ENCODE assay signal across 11 mouse cellular contexts in the genomic region with DNA sequence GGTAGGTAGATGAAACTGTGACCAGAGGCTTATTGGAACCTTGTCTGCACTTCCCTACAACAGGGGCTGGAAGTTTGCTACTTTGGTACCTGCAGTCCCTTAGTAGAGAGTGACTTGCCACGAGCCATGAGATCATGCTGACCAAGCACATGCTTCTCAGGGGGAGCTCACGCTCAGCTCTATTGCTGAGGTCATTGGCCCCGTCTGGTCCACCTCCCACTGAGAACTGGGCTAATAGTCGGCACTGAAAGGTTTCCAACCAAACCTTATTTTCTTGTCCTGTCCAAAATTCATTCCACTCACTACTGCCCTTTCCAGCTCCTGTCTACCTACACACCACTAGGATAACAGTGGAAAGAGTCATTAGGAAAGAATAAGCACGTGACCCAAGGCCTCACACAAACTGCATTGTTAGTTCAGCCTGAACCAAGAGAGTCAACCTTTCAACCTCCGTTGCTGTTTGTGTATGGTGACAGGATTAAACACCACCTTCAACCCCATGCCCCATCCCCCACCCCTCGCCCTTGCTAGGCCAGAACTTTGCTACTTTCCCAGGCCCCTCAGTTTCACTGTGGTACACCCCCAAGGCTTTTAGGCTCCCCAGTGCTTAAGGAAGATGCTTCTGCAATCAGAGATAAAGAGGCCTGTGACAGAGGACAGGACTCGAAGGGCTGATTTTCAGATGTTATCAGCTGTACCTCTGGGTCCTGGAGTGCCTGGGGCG. TPM values are rescaled to one million over a fixed set of nuclear protein-coding genes. Genes with fewer than 3 reads are reported as not detected.
DNase-seq lines count a peak whose midpoint lies in the region; ATAC-seq and TF ChIP-seq lines count a peak whose summit lies in the region.
"Had no signal": no experiment of that assay in that cellular context is flagged by ENCODE, and none has a peak within 500 bp of the region (broad histone marks: within the 10 kb centered on the region; RNA-seq: fewer than 3 reads in every experiment).

No protein-coding gene starts in this region.

- peaks cover 14% of the 10 kb centered on the region for H3K36me3 ChIP-seq in forebrain, embryonic 10.5 days (replicated peaks)
- peaks cover 3% of the 10 kb centered on the region; the same call in 1 of the 2 replicates for H3K36me3 ChIP-seq in forebrain, postnatal 0 days (ENCODE audit: insufficient read depth)
- no peaks in the 10 kb centered on the region for H3K36me3 ChIP-seq in kidney, postnatal 0 days (ENCODE audit: insufficient read depth, low read length)
- peaks cover 8% of the 10 kb centered on the region; the same call in 1 of the 2 replicates for H3K36me3 ChIP-seq in midbrain, embryonic 12.5 days
- H3K36me3 ChIP-seq: lung, embryonic 15.5 days had no signal

- no peak overlapping the region for H3K4me3 ChIP-seq in forebrain, embryonic 10.5 days
- H3K4me3 ChIP-seq in forebrain, postnatal 0 days (ENCODE audit: low read depth, low read length), result no peak overlapping the region
- no peak overlapping the region for H3K4me3 ChIP-seq in kidney, postnatal 0 days (replicated peaks; ENCODE audit: low read depth, low read length)
- H3K4me3 ChIP-seq in midbrain, embryonic 12.5 days, result no peak overlapping the region
- H3K4me3 ChIP-seq: embryonic facial prominence, embryonic 15.5 days; lung, embryonic 15.5 days had no signal

- no peak overlapping the region for H3K9ac ChIP-seq in forebrain, postnatal 0 days
- no peak overlapping the region for H3K9ac ChIP-seq in kidney, postnatal 0 days (ENCODE audit: low read depth, low read length)
- H3K9ac ChIP-seq in midbrain, embryonic 12.5 days (replicated peaks), result no peak overlapping the region
- H3K9ac ChIP-seq: embryonic facial prominence, embryonic 15.5 days; lung, embryonic 15.5 days had no signal

- H3K27ac ChIP-seq in forebrain, embryonic 10.5 days, result 0 out of 2 replicates have a peak overlapping the region, but pooled peaks have one; percentile 11
- H3K27ac ChIP-seq in forebrain, postnatal 0 days (ENCODE audit: low read depth, low read length), result no peak overlapping the region
- H3K27ac ChIP-seq in kidney, postnatal 0 days, result peak overlapping the region; percentile 3; the same call in 1 of the 2 replicates
- no peak overlapping the region for H3K27ac ChIP-seq in midbrain, embryonic 12.5 days (replicated peaks)
- H3K27ac ChIP-seq: embryonic facial prominence, embryonic 15.5 days; lung, embryonic 15.5 days had no signal

- no peak for DNase-seq in forebrain, embryonic 10.5 days (ENCODE audit: extremely low spot score, low spot score)
- DNase-seq in forebrain, postnatal 0 days, result no peak
- DNase-seq in Muller cell, postnatal 12 days (ENCODE audit: inconsistent ontology term), result peak; percentile 9
- DNase-seq in kidney, postnatal 0 days (ENCODE audit: low spot score), result no peak
- no peak for DNase-seq in retina, embryonic 14.5 days (ENCODE audit: low spot score)
- no peak for DNase-seq in urinary bladder, postnatal 36 days (ENCODE audit: low spot score in 2 of 2)
- no peak for DNase-seq in cerebellum, adult 11-12 months
- DNase-seq: gastrocnemius, postnatal 14 days had no signal

- WGBS in forebrain, embryonic 10.5 days, result 27% methylated on average over 9 of the region's 9 CpGs
- 32% methylated on average over 9 of the region's 9 CpGs for WGBS in forebrain, postnatal 0 days
- 40% methylated on average over 9 of the region's 9 CpGs for WGBS in kidney, postnatal 0 days
- 30% methylated on average over 9 of the region's 9 CpGs for WGBS in midbrain, embryonic 12.5 days

- peaks cover 10% of the 10 kb centered on the region for H3K4me1 ChIP-seq in forebrain, embryonic 10.5 days
- no peaks in the 10 kb centered on the region for H3K4me1 ChIP-seq in forebrain, postnatal 0 days (ENCODE audit: insufficient read depth)
- no peaks in the 10 kb centered on the region for H3K4me1 ChIP-seq in kidney, postnatal 0 days (replicated peaks; ENCODE audit: insufficient read depth, low read length)
- H3K4me1 ChIP-seq in midbrain, embryonic 12.5 days, result peaks cover 10% of the 10 kb centered on the region; the same call in 1 of the 2 replicates
- H3K4me1 ChIP-seq: embryonic facial prominence, embryonic 15.5 days; lung, embryonic 15.5 days had no signal

- ATAC-seq in forebrain, postnatal 0 days, result no peak
- ATAC-seq in kidney, postnatal 0 days (replicated peaks; ENCODE audit: low FRiP score, low read depth), result peak; percentile 88
- ATAC-seq in midbrain, embryonic 12.5 days (ENCODE audit: low FRiP score, low read depth), result peak; percentile 52; the same call in 1 of the 2 replicates

- H3K9me3 ChIP-seq in forebrain, embryonic 10.5 days, result no peaks in the 10 kb centered on the region
- no peaks in the 10 kb centered on the region for H3K9me3 ChIP-seq in forebrain, postnatal 0 days (ENCODE audit: low read length)
- no peaks in the 10 kb centered on the region for H3K9me3 ChIP-seq in kidney, postnatal 0 days (replicated peaks; ENCODE audit: low read length)
- no peaks in the 10 kb centered on the region for H3K9me3 ChIP-seq in midbrain, embryonic 12.5 days
- H3K9me3 ChIP-seq: embryonic facial prominence, embryonic 15.5 days; lung, embryonic 15.5 days had no signal

- no peak overlapping the region for H3K4me2 ChIP-seq in forebrain, postnatal 0 days (ENCODE audit: low read depth)
- no peak overlapping the region for H3K4me2 ChIP-seq in kidney, postnatal 0 days (ENCODE audit: low read length)
- no peak overlapping the region for H3K4me2 ChIP-seq in midbrain, embryonic 12.5 days (replicated peaks)
- H3K4me2 ChIP-seq: embryonic facial prominence, embryonic 15.5 days; lung, embryonic 15.5 days had no signal

- no peak for TF ChIP-seq CTCF in forebrain, postnatal 0 days (IDR thresholded peaks at IDR 0.05; ENCODE audit: low read depth)
- TF ChIP-seq CTCF in kidney, postnatal 0 days (IDR thresholded peaks at IDR 0.05; ENCODE audit: low read depth), result no peak

- H3K27me3 ChIP-seq in forebrain, embryonic 10.5 days (ENCODE audit: poor library complexity, severe bottlenecking), result no peaks in the 10 kb centered on the region
- H3K27me3 ChIP-seq in forebrain, postnatal 0 days (ENCODE audit: insufficient read depth, low read length), result no peaks in the 10 kb centered on the region
- H3K27me3 ChIP-seq in kidney, postnatal 0 days (ENCODE audit: insufficient read depth, low read length), result no peaks in the 10 kb centered on the region
- H3K27me3 ChIP-seq in midbrain, embryonic 12.5 days, result no peaks in the 10 kb centered on the region
- H3K27me3 ChIP-seq: embryonic facial prominence, embryonic 15.5 days; lung, embryonic 15.5 days had no signal

RNA-seq across cellular contexts. Expression of a gene that starts 11.4 kb away (rescaled TPM):
- polyA plus RNA-seq in forebrain, embryonic 10.5 days (2016; fragmentation: Nextera tagmentation; extraction: Ambion mirVana), result 79.2 and 87.5 TPM in 2 replicates
- 106 and 126 TPM in 2 replicates for total RNA-seq in forebrain, postnatal 0 days (2014; rRNA removed)
- polyA plus RNA-seq in forebrain, postnatal 0 days (2015; fragmentation: Nextera tagmentation; extraction: Ambion mirVana), result 13.7 and 26.0 TPM in 2 replicates
- polyA plus RNA-seq in kidney, postnatal 0 days (2015; fragmentation: Nextera tagmentation; extraction: Ambion mirVana), result 36.8 and 36.9 TPM in 2 replicates
- polyA plus RNA-seq in midbrain, embryonic 12.5 days (2016; fragmentation: Nextera tagmentation; extraction: Ambion mirVana), result 115 and 123 TPM in 2 replicates

RNA-seq across cellular contexts. Expression of a gene that starts 12.0 kb away (rescaled TPM):
- polyA plus RNA-seq in forebrain, embryonic 10.5 days (2016; fragmentation: Nextera tagmentation; extraction: Ambion mirVana), result 10.2 and 11.5 TPM in 2 replicates
- total RNA-seq in forebrain, postnatal 0 days (2014; rRNA removed), result 2.3 and 3.1 TPM in 2 replicates
- 10.8 and 11.8 TPM in 2 replicates for polyA plus RNA-seq in forebrain, postnatal 0 days (2015; fragmentation: Nextera tagmentation; extraction: Ambion mirVana)
- polyA plus RNA-seq in kidney, postnatal 0 days (2015; fragmentation: Nextera tagmentation; extraction: Ambion mirVana), result 17.9 and 19.9 TPM in 2 replicates
- 9.2 and 10.3 TPM in 2 replicates for polyA plus RNA-seq in midbrain, embryonic 12.5 days (2016; fragmentation: Nextera tagmentation; extraction: Ambion mirVana)

Comparison
In these comparisons a context has a peak if more than half of its experiments do, and no peak if none do; other contexts are left out.
1. H3K27ac ChIP-seq: peak in forebrain, embryonic 10.5 days (single experiment) and kidney, postnatal 0 days (single experiment); none in forebrain, postnatal 0 days (single experiment) and midbrain, embryonic 12.5 days (single experiment).